Mouse (Mus musculus) G1E (cell line): ENCODE data around the gene Pisd.

Source experiments
- CTCF ChIP-seq: IDR thresholded peaks from 2 replicates; pipeline ENCODE4 v1.5.1; 2012; ENCODE audit warnings: low read depth, low read length, inconsistent platforms, mixed read lengths
- GATA1 ChIP-seq: IDR thresholded peaks from 2 replicates; pipeline ENCODE4 v1.6.1; 2012; ENCODE audit warnings: borderline replicate concordance, low read length, inconsistent platforms, mixed read lengths
- TAL1 ChIP-seq: conservative IDR thresholded peaks from 2 replicates; pipeline ENCODE4 v1.6.1; 2012; ENCODE audit warnings: low read depth, low read length, inconsistent platforms, mixed read lengths

DNA sequence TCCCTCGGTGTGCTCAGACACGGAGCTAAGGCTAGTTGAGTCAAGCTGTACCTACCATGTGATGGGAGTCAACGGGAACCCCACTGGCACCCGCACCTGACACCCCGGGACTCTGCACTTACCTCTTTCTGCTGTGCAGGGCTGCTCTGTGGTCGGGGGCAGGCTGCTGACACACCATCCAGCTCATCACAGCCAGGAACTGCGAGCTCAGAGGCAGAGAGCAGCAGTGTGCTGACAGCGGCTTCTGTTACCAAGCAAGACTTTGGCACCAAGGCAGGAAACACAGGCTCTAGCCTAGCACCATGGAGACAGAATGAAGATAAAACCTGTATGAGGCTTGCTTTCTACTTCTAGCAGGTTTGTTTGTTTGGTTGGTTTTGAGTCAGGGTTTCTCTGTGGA lies 35.0 kb upstream of the Pisd start:
- no peak for TF ChIP-seq CTCF
- no peak for TF ChIP-seq GATA1
- no peak for TF ChIP-seq TAL1
